Mouse (Mus musculus) kidney, postnatal 36 days (tissue): Measurements from ENCODE around the gene Brd2.
A peak's percentile ranks its signal among the peaks of the same experiment; 100 is the strongest.

Experiments
- DNase-seq, 2 experiments: peaks; one replicate each; pipeline ENCODE4 v3.0.0; 2021 to 2022; ENCODE audit warnings: mixed read lengths in 2 of 2

Gene Brd2

GRCm38 (mm10) chr17:34110309-34110708 lies 12.1 kb downstream of the Brd2 start:
- DNase-seq = no peak

- DNase-seq = no peak
These were observed 12.6 kb downstream of the Brd2 start for GRCm38 (mm10) chr17:34109806-34110195.

DNA sequence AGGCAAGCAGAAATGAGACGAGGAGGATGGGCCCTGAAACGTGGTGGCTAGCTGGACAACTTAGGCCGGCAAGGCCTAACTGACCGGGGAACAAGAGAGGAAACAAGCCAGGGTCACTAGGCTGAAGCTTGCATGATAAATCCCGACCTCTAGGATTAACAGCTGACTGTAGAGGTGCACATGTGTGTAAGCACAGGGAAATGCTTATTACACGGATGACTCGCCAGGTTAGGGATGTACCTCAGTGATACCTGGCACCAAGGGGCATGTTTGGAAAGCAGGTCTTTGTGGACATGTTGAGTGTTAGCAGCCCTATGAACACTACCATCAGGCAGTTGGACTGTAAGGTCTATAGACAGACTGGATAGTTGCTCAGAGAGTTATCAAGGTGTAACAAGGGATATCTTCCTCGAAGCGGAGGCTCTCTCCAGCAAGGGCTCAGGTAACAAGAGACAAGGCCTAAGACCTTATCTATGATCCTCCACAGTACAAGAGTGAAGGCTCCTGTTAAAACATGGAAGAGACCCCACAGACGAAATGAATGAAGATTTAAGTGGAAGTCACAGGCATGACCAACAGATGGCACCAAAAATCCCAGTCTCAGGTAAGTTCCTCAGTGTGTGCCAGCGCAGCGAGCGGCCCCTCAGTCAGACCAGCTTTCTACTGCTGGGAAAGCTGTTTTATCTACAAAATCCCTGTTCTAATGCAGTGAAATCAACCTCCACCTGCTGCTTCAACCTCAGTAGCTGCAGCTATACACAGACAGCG lies 13.2 kb downstream of the Brd2 start:
- peak in 1 of 2 experiments; percentile 55 for DNase-seq

DNA sequence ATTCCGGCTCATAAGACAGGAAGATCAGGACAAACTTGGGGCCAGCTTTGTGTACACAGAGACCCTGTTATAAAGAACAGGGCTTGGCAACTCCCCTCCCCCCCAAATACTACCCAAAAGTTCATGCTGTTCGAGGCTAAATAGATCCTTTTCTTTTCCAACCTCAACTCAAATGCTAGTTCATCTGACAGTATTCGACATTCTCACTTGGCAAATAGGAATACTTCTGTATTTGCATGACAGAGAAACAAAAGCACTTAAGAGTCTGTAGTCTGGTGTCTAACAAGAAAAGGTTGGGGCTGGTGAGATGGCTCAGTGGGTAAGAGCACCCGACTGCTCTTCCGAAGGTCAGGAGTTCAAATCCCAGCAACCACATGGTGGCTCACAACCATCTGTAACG lies 14.0 kb downstream of the Brd2 start:
- DNase-seq = no peak

DNA sequence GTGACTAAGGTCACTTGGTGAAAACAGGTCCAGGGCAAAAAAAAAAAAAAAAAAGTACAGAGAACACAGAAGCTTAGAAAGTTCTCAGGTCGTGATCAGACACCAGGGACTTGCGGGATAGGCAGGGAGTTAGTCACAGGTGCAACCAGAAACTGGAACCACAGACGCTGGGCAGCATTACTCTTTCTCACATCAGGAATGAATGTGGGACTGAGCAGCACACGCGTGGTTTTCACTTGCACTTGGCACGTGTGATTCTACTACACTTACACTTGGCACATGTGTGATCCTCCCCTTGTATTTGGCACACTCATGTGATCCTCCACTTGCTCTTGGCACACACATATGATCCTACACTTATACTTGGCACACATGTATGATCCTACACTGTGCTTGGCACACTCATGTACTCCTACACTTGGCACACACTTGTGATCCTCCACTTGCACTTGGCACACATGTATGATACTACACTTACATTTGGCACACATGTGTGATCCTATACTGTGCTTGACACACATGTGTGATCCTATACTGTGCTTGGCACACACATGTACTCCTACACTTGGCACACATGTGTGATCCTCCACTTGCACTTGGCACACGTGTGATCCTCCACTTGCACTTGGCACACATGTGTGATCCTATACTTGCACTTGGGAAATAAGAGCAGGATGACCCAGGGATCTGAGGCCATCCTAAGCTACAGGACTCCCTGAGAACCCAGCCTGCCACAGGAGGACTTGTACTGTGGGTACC lies 15.1 kb downstream of the Brd2 start:
- no peak for DNase-seq

GRCm38 (mm10) chr17:34106555-34106954 lies 15.9 kb downstream of the Brd2 start:
- DNase-seq = no peak

- DNase-seq = no peak
These were observed 17.6 kb downstream of the Brd2 start for GRCm38 (mm10) chr17:34104804-34105203.

DNA sequence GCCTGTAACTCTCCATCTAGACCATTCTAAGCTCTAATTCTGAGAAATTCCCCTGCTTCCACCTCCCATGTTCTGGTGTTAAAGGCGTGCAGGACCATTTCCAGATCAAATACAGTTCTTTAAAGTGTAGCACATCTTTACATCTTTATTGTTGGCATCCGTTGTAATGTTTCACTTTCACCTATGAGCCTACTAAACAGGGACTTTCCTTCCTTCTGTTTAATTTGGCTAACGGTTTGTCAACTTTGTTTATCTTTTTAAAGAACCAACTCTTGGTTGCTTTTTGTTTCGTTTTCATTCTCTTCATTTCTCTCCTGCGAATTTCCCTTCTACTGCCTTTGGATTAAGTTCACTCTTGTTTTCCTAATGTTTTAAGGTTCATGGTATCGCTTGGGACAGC lies 19.6 kb downstream of the Brd2 start:
- DNase-seq = no peak

DNA sequence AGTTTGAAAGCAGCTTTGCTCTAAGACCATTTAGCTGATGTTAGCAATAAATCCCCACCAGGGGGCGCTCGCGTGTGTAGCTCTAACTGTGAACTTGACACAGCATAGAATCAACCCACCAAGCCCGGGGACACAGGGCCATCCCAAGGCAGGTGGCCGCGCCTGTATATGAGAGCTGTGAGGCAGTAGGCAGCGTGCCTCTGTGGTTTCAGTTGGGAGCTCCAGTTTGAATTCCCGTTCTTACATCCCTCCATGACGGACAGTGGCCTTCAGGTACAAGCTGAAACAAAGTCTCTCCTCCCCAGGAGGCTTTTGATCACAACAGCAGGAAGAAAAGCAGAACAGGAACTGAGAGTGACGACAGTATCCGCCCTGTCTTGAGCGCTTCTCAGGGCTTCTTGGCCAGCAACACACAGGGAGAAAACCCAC lies 20.8 kb downstream of the Brd2 start:
- peak; percentile 93 to 99 for DNase-seq

DNA sequence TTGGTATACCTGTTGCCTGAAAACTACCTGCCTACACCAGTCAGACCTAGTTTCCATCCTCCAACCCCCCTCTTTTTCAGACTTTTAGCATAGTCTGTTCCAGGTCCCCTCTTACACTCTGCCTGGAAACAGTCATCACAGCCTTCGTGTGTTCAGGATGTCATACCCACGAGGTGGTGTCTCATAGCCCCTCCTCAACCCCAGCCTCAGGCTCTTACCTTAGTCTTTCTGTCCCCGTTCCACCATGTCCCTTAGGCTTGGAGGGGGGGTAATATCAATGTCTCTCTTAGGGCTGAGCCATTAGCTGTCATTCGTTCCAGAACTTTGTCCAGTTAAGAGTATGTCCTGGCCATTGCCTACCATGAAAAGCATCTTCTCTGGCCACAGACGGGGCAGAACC lies 21.2 kb downstream of the Brd2 start:
- no peak for DNase-seq

DNA sequence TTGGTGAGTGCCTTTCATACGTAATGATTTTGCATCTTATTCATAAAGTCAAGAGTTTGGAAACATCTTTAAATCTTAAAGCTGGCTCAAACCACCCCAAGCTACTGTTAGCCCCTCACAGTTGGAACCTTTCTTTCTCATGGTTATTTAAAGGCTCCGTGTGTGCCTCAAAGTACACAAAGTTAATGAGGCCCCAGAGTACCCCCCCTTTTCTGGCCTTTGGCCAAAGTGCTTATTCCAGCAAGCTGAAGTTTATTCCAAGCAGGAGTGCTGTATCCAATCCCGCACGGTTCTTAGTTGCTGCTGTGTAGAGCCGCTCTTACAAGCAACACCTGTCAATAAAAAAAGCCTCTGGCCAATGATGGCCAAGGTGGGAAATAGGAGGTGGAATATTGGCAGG lies 22.9 kb downstream of the Brd2 start:
- peak; percentile 64 to 70 for DNase-seq

DNA sequence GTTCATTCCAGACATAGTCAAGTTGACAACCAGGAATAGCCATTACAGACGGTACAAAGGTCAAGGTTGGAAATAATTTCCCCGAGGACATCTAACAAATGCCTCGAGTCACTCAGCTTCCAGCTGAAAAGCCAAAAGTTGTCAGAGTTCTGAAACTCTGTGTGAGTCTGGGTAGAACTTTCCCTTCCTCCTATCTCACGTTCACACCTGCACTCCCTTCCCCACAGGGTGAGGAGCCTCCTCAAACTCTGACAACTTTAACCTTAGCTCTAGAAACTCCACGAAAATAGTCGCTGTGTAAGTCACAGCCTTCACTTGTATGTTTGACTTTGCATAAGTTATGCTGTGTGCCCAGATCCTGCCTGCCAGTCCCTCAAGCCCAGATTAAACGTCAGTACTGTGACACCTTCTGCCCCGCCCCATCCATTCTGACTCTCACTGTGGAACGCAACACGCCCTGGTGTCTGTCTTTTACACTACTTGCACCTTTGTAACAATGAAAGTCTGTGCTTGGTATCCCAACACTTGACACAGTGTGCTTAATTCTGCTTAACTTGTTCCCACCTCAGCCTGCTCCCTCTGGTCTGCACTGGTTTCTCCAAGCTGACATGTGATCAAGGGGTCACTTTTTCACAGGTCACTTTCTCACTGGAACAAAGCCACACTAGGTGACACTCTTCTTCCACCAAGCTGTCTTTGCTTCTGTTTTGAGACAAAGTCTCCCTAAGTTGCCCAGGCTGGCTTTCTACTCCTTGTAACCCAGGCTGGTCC lies 23.5 kb downstream of the Brd2 start:
- peak in 1 of 2 experiments; percentile 45 for DNase-seq

DNA sequence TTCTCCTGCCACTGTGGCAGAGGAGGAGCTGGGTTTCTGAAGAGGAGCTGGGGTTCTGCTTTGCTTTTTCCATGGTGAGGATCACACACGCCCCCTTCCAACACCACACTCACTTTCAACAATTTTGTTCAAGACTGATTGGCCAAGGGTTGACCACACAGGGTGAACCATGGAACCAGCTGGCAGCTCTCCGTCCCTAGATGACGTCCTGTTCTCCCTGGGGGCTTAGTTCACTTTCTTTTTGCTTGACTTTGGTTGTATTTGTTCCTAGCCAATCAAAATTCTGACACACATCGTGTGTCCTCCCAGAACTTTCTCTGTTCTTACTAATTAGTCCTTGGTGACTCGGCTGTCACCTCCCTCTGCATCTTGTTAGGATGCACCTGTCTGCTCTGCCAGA lies 25.2 kb downstream of the Brd2 start:
- DNase-seq = no peak

- DNase-seq = no peak
These were observed 25.9 kb downstream of the Brd2 start for GRCm38 (mm10) chr17:34096497-34097010.

- no peak for DNase-seq
These were observed 28.0 kb downstream of the Brd2 start for GRCm38 (mm10) chr17:34094283-34095035.

DNA sequence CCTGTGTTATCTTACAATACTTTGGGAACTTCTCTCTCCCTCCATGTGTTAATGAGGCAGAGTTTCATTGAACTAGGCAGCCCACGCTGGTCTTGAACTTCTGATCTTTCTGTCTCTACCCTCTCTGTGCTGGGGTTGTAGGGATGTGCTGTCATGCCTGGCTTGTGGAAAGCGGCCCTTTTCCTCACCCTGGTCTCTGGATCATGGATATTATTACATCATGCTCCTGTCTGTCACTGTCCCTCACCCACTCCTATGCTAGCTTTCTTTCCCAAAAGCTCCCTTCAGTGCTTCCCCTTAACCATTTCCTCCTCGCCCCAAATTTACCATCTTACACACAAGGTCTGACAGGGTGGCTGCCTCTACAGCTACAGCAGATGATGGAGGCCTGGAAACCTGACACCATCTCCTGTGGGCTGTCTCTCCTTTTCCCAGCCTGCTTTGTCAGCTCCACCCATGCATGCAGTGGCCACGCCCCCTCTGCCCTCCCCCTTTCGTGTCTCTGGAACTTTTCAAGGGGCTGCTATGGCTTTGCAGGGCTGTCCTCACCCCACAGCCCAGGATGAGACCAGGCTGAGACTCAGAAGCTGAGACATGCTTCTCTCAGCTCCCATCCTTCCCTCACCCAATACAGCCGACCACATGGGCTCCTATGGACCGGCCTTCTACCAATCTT lies 29.1 kb downstream of the Brd2 start:
- DNase-seq = peak in 1 of 2 experiments; percentile 45

GRCm38 (mm10) chr17:34092197-34092875 lies 30.1 kb downstream of the Brd2 start, which contains the start of gene H2-Oa:
TSS of gene H2-Oa (plus strand) at chr17:34092340.
- no peak for DNase-seq

GRCm38 (mm10) chr17:34090923-34091322 lies 31.5 kb downstream of the Brd2 start:
- DNase-seq = peak in 1 of 2 experiments; percentile 63

DNA sequence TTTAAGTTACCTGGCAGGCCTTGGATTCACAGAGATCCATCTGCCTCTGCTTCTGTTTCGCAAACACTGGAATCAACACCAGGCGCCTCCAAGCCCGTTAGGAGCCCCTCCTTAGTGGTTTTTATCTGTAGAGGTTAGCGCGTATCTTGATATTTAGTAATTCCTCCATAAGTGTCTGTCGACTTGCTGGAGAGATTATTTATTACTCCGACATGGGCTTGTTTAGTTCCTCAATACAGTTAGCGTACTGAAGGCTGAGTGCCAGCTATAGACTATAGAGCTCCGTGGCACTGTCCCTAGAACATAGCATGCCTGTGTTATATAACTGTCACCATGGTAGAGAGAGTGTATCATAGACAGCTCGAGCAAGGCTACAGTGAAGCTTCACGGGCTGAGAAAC lies 34.3 kb downstream of the Brd2 start:
- DNase-seq = no peak

GRCm38 (mm10) chr17:34087386-34087785 lies 35.0 kb downstream of the Brd2 start:
- DNase-seq = no peak

GRCm38 (mm10) chr17:34083104-34083503 lies 39.3 kb downstream of the Brd2 start:
- no peak for DNase-seq
